Mouse (Mus musculus) MEL (cell line): ENCODE data around the gene Clec12a.

ENCODE experiments used
- BHLHE40 ChIP-seq: IDR thresholded peaks from 2 replicates; pipeline ENCODE4 v1.6.1; 2012; ENCODE audit warnings: low read depth, mild to moderate bottlenecking, inconsistent platforms, low read length, improper control_type of control experiment, borderline replicate concordance
- CHD1 ChIP-seq: IDR thresholded peaks from 2 replicates; pipeline ENCODE4 v1.6.1; 2012; ENCODE audit warnings: low read depth, mild to moderate bottlenecking, inconsistent platforms, low read length, improper control_type of control experiment
- CTCF ChIP-seq, 3 experiments: IDR thresholded peaks in 2 of 3; conservative IDR thresholded peaks in 1 of 3; 2 replicates each; pipeline ENCODE4 v1.5.1; 2011 to 2012; ENCODE audit warnings: low read length in 3 of 3, low read depth in 2 of 3, mild to moderate bottlenecking in 2 of 3, improper control_type of control experiment in 1 of 3, inconsistent platforms in 1 of 3, mixed read lengths in 1 of 3, moderate library complexity in 1 of 3; ENCODE audit not compliant: control insufficient read depth in 1 of 3, insufficient read depth in 1 of 3, poor library complexity in 1 of 3, severe bottlenecking in 1 of 3
- E2F4 ChIP-seq: IDR thresholded peaks from 2 replicates; pipeline ENCODE4 v1.6.1; 2011; ENCODE audit warnings: low read depth, low read length, improper control_type of control experiment, borderline replicate concordance
- GATA1 ChIP-seq: IDR thresholded peaks from 2 replicates; pipeline ENCODE4 v1.6.1; 2011; ENCODE audit warnings: low read depth, low read length, improper control_type of control experiment
- HCFC1 ChIP-seq: IDR thresholded peaks from 2 replicates; pipeline ENCODE4 v1.6.1; 2012; ENCODE audit warnings: low read depth, mild to moderate bottlenecking, inconsistent platforms, low read length, improper control_type of control experiment, moderate library complexity
- KAT2A ChIP-seq: conservative IDR thresholded peaks from 2 replicates; pipeline ENCODE4 v1.6.1; 2012; ENCODE audit warnings: low read depth, low read length, improper control_type of control experiment, inconsistent platforms
- MAFK ChIP-seq: IDR thresholded peaks from 2 replicates; pipeline ENCODE4 v1.6.1; 2011; ENCODE audit warnings: low read depth, mild to moderate bottlenecking, low read length, improper control_type of control experiment, borderline replicate concordance
- NELFE ChIP-seq: IDR thresholded peaks from 2 replicates; pipeline ENCODE4 v1.6.1; 2011; ENCODE audit warnings: low read depth, low read length, improper control_type of control experiment
- POLR2A ChIP-seq, 2 experiments: IDR thresholded peaks; 2 replicates each; pipeline ENCODE4 v1.6.1; 2011 to 2012; ENCODE audit warnings: low read length in 2 of 2, mild to moderate bottlenecking in 2 of 2, control low read depth in 1 of 2, improper control_type of control experiment in 1 of 2, low read depth in 1 of 2, moderate library complexity in 1 of 2; ENCODE audit not compliant: control insufficient read depth in 1 of 2, insufficient read depth in 1 of 2, poor library complexity in 1 of 2
- SMC3 ChIP-seq: IDR thresholded peaks from 2 replicates; pipeline ENCODE4 v1.6.1; 2011; ENCODE audit warnings: low read depth, low read length, improper control_type of control experiment
- ZC3H11A ChIP-seq: IDR thresholded peaks from 2 replicates; pipeline ENCODE4 v1.6.1; 2012; ENCODE audit warnings: low read depth, mild to moderate bottlenecking, inconsistent platforms, low read length, improper control_type of control experiment
- ZMIZ1 ChIP-seq: IDR thresholded peaks from 2 replicates; pipeline ENCODE4 v1.6.1; 2012; ENCODE audit warnings: low read depth, mild to moderate bottlenecking, inconsistent platforms, low read length, improper control_type of control experiment, moderate library complexity

DNA sequence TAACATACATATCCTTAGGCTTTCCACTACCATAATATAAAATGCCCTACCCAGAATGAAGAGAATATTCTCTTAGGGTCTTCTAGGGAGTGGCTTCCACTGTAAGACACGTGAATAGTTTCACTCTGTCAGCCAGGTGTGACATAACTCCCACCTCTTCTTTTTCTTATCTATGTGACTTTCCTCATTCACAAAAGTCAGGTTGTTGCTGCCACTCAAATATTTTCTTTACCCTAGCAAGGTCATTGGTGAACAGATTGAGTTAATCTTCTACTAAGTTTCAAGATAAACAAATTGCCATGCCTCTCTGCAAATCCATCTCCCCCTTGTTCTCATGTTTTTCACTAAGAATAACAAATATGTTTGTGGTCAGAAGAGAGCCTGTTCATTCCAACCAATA lies 39.2 kb downstream of the Clec12a start:
- TF ChIP-seq KAT2A: no peak
- TF ChIP-seq ZC3H11A: no peak
- TF ChIP-seq ZMIZ1: no peak
- no peak for TF ChIP-seq BHLHE40
- TF ChIP-seq CTCF (IDR thresholded peaks at IDR 0.05 in 2 of 3, conservative IDR thresholded peaks at IDR 0.05 in 1 of 3; ENCODE audit: control insufficient read depth in 1 of 3, insufficient read depth in 1 of 3, low read depth in 2 of 3, low read length in 3 of 3, poor library complexity in 1 of 3, severe bottlenecking in 1 of 3): no peak
- no peak for TF ChIP-seq POLR2A (IDR thresholded peaks at IDR 0.05; ENCODE audit: control insufficient read depth in 1 of 2, insufficient read depth in 1 of 2, low read depth in 1 of 2, low read length in 2 of 2, poor library complexity in 1 of 2)
- no peak for TF ChIP-seq CHD1
- TF ChIP-seq SMC3: no peak
- TF ChIP-seq GATA1: no peak
- TF ChIP-seq E2F4: no peak
- no peak for TF ChIP-seq HCFC1
- no peak for TF ChIP-seq NELFE
- TF ChIP-seq MAFK: no peak
